Mouse (Mus musculus) myocyte (in vitro differentiated cells): ENCODE results near the gene Scyl1.
A peak's percentile ranks its signal among the peaks of the same experiment; 100 is the strongest.

Experiments
- E2F4 ChIP-seq: IDR thresholded peaks from one replicate; pipeline ENCODE4 v1.6.1; 2011; ENCODE audit warnings: mild to moderate bottlenecking, control low read depth, moderate library complexity; ENCODE audit not compliant: insufficient read depth
- MAX ChIP-seq: IDR thresholded peaks from one replicate; pipeline ENCODE4 v1.6.1; 2011; ENCODE audit warnings: low read depth, mild to moderate bottlenecking, control low read depth
- MYOD1 ChIP-seq, 3 experiments: IDR thresholded peaks; one replicate each; pipeline ENCODE4 v1.6.1; 2011; ENCODE audit warnings: control low read depth in 2 of 3, low read depth in 2 of 3, mild to moderate bottlenecking in 2 of 3, moderate library complexity in 1 of 3; ENCODE audit not compliant: insufficient read length in 2 of 3, control insufficient read depth in 1 of 3
- POLR2A ChIP-seq: IDR thresholded peaks from one replicate; pipeline ENCODE4 v1.6.1; 2011; ENCODE audit warnings: low read depth, mild to moderate bottlenecking, control low read depth, moderate library complexity; ENCODE audit not compliant: insufficient read length
- POLR2AphosphoS2 ChIP-seq: IDR thresholded peaks from one replicate; pipeline ENCODE4 v1.6.1; 2011; ENCODE audit warnings: low read depth, control low read depth; ENCODE audit not compliant: insufficient read length
- SRF ChIP-seq: IDR thresholded peaks from one replicate; pipeline ENCODE4 v1.6.1; 2011; ENCODE audit warnings: low read depth; ENCODE audit not compliant: control insufficient read depth, insufficient read length
- TCF12 ChIP-seq: IDR thresholded peaks from one replicate; pipeline ENCODE4 v1.6.1; 2011; ENCODE audit warnings: mild to moderate bottlenecking, control low read depth; ENCODE audit not compliant: poor library complexity, insufficient read depth, severe bottlenecking
- TCF3 ChIP-seq: IDR thresholded peaks from one replicate; pipeline ENCODE4 v1.6.1; 2011; ENCODE audit warnings: low read depth, control low read depth; ENCODE audit not compliant: insufficient read length
- USF1 ChIP-seq: IDR thresholded peaks from one replicate; pipeline ENCODE4 v1.6.1; 2011; ENCODE audit warnings: low read depth, mild to moderate bottlenecking, control low read depth, moderate library complexity

DNA sequence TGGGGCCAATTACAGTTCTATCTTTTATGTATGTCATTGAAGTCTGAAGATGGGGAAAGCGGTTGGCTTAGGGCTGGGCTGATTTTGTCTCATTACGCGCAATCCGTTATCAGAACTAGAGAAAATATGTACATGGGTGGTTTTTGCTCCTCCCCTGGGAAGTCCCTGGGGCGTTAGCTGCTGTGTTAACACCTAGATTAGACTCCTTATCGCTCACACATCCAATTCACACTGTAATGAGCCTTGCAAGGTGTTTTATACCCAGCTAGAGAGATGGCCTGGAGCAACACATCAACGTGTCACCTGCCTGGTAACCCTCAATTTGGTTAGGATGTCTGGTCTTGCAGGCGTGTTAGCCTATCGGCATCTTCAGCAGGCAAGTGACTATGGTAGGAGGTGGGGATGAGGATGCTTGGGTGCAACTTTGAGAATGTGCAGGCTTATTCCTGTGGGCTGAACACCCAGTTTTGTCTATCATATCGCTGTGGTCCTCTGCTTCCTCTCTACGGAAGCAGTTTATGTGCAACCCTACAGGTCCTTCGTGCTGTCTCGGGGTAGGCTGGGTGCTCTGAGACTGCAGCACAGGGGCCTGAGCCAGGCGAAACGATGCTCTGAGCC, 44.1 kb downstream of the Scyl1 start:
- TF ChIP-seq USF1 (no peak), POLR2A (no peak), E2F4 (no peak), SRF (no peak), TCF12 (no peak), TCF3 (no peak), POLR2AphosphoS2 (peak; percentile 11), MYOD1 (IDR thresholded peaks at IDR 0.05; ENCODE audit: control insufficient read depth in 1 of 3, insufficient read length in 2 of 3, low read depth in 2 of 3) (no peak), MAX (no peak)
